Mouse (Mus musculus) cerebellum, adult 2 months (tissue): ENCODE measurements around the gene Rnf186. TPM values are rescaled to one million over a fixed set of nuclear protein-coding genes. Genes with fewer than 3 reads are reported as not detected.

Source experiments
- DNase-seq, 2 experiments: peaks; one replicate each; pipeline ENCODE4 v3.0.0; 2021
- H3K27ac ChIP-seq: fragments of 200-500 bp; 2 replicates; pipeline ENCODE4 v1.5.1; 2012; ENCODE audit warnings: low read length, control low read depth, inconsistent platforms; ENCODE audit not compliant: insufficient read depth
- H3K27me3 ChIP-seq: fragments of 200-500 bp; 2 replicates; pipeline ENCODE4 v1.6.1; 2012; ENCODE audit warnings: inconsistent platforms, mild to moderate bottlenecking, low read length, moderate library complexity; ENCODE audit not compliant: control insufficient read depth, insufficient read depth
- H3K4me1 ChIP-seq: fragments of 200-500 bp; 2 replicates; pipeline ENCODE4 v1.6.1; 2011; ENCODE audit warnings: low read length; ENCODE audit not compliant: control insufficient read depth, insufficient read depth
- H3K4me3 ChIP-seq: fragments of 200-500 bp; replicated peaks from 2 replicates; pipeline ENCODE3; 2011; ENCODE audit warnings: mild to moderate bottlenecking, low read depth, low read length, control low read depth; ENCODE audit not compliant: insufficient read depth
- CTCF ChIP-seq: fragments of 200-500 bp; IDR thresholded peaks from 2 replicates; pipeline ENCODE4 v1.5.1; 2011; ENCODE audit warnings: low read depth, mild to moderate bottlenecking, control low read depth, low read length, moderate library complexity, borderline replicate concordance; ENCODE audit not compliant: insufficient read depth
- POLR2A ChIP-seq: fragments of 200-500 bp; IDR thresholded peaks from 2 replicates; pipeline ENCODE4 v1.6.1; 2011; ENCODE audit warnings: low read length, control low read depth, borderline replicate concordance; ENCODE audit not compliant: insufficient read depth
- WGBS: fragments of 180-500 bp; shearing (Covaris S2); methylation state at CpG from one replicate; pipeline ENCODE4 v1.1.7; 2018; 5-methylcytosine and 5-hydroxymethylcytosine counted together
- polyA plus RNA-seq: library from polyadenylated mRNA; depleted of rRNA; stranded (reverse); fragments of >200 nt; gene quantifications from 2 replicates; pipeline ENCODE4 v1.2.3, GENCODE M21; 2012; rRNA removed

Rnf186 gene
- polyA plus RNA-seq = not detected in 2 replicates

GRCm38 (mm10) chr4:138966866-138967265, at the start of gene Rnf186:
Gene Rnf186, plus strand, starts transcription at chr4:138967112.
- H3K4me1 ChIP-seq = no peaks in the 10 kb centered on the region; the same call in 1 of the 2 replicates
- no peak for DNase-seq
- H3K27ac ChIP-seq = no peak within 1 kb of the TSS
- no peaks in the 10 kb centered on the region for H3K27me3 ChIP-seq
- 90% methylated on average over 13 of the region's 13 CpGs for WGBS
- TF ChIP-seq POLR2A = no peak
- H3K4me3 ChIP-seq = no peak within 1 kb of the TSS

- WGBS = 85% methylated on average over 9 of the region's 9 CpGs
- no peak overlapping the region for H3K4me3 ChIP-seq
- H3K27me3 ChIP-seq = no peaks in the 10 kb centered on the region
- no peak for DNase-seq
- H3K4me1 ChIP-seq = 0 out of 2 replicates have a peak, but pooled peaks cover 2% of the 10 kb centered on the region
- no peak for TF ChIP-seq POLR2A
- TF ChIP-seq CTCF = no peak
- H3K27ac ChIP-seq = no peak overlapping the region
These were observed 49.6 kb upstream of the Rnf186 start for GRCm38 (mm10) chr4:138917282-138917681.

DNA sequence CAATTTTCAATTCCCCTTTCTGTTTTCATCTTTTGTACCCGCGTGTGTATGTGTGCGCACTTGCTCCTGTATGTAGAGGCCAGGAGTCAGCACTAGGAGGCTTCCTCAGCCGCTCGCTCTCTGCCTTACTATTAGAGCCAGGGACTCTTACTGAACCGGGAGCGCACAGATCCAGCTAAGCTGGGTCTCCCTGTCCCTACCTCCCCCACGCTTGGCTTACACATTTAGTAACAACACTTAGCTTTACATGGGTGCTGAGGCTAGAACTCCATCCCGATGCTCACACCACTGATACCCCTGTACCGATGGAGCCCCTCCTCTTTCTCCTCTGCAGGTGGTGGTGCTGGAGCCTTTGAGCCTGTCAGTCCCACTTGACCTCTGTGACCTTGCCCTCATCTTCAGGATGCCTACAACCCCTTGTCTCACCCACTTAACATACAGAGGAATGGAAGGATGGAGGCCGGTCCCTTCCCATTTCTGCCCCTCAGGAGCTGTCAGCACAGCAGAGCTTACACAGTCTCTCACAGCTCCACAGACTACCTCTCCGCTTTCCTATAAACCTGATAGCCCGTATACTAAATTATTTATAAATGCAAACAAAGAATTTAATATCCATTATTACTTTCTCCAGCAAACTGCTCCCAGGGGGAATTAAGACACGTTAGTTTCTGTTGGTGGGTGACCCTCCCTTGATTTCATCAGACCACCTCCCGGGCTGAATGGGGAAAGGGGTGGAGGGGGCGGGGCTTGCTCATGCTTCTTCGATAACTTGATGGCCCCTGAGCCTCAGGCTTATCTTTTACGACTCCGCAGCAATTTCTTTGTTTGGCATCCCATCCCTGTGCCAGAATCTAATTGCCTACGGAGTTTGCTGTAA, 45.4 kb upstream of the Rnf186 start:
- no peak for DNase-seq
- WGBS = 38% methylated on average over 20 of the region's 20 CpGs
- H3K27ac ChIP-seq = no peak overlapping the region
- H3K27me3 ChIP-seq = no peaks in the 10 kb centered on the region
- no peaks in the 10 kb centered on the region for H3K4me1 ChIP-seq
- H3K4me3 ChIP-seq = no peak overlapping the region
- TF ChIP-seq CTCF (no peak), POLR2A (no peak)

DNA sequence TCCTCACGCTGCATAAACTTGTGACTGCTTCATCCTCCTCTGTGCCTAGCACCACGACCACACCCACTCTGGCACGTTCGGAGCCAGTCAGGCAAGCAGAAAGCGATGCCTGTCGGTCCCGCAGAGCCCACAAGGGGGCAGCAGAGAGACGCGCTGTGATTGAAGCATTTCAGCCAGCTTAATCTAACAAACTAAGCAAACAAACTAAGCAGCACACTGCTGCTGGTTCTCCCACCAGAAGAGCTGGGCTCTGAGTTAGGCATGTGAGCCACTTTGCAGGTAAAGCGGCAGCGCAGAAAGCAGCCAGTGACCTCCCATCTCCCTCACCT, 44.8 kb upstream of the Rnf186 start:
- Histone ChIP-seq H3K4me1 (no peaks in the 10 kb centered on the region), H3K4me3 (no peak overlapping the region), H3K27ac (no peak overlapping the region), H3K27me3 (no peaks in the 10 kb centered on the region)
- 3% methylated on average over 11 of the region's 11 CpGs for WGBS
- TF ChIP-seq POLR2A (no peak), CTCF (peak; percentile 99)
- peak; percentile 83 to 93 for DNase-seq

DNA sequence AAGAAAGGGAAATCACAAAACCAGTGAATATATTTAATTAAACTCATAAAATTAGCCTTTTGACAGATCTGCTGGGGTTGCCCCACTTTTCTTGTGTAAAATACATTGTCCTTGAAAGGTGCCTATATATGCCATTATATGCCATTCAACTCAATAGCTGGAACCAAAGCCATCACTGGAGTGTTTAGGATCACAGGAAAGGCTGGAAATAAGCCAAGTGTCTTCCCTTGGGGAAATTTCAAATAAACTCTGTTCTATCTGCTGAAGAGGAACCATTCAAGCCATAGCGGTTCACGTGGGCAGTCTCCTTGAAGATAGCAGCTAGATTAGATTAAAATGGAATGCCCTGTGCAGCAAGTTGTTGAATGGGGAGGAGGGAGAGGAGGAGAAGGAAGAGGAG, 41.4 kb upstream of the Rnf186 start:
- H3K27me3 ChIP-seq = no peaks in the 10 kb centered on the region
- no peaks in the 10 kb centered on the region for H3K4me1 ChIP-seq
- no peak for TF ChIP-seq POLR2A
- no peak for TF ChIP-seq CTCF
- WGBS = 33% methylated on average over 2 of the region's 2 CpGs
- H3K27ac ChIP-seq = no peak overlapping the region
- no peak for DNase-seq
- no peak overlapping the region for H3K4me3 ChIP-seq

- Histone ChIP-seq H3K27me3 (no peaks in the 10 kb centered on the region), H3K27ac (no peak overlapping the region), H3K4me3 (no peak overlapping the region), H3K4me1 (no peaks in the 10 kb centered on the region)
- no peak for DNase-seq
- WGBS = 91% methylated on average over 3 of the region's 3 CpGs
- TF ChIP-seq CTCF = no peak
- TF ChIP-seq POLR2A = no peak
These were observed 33.0 kb upstream of the Rnf186 start for GRCm38 (mm10) chr4:138933862-138934261.

DNA sequence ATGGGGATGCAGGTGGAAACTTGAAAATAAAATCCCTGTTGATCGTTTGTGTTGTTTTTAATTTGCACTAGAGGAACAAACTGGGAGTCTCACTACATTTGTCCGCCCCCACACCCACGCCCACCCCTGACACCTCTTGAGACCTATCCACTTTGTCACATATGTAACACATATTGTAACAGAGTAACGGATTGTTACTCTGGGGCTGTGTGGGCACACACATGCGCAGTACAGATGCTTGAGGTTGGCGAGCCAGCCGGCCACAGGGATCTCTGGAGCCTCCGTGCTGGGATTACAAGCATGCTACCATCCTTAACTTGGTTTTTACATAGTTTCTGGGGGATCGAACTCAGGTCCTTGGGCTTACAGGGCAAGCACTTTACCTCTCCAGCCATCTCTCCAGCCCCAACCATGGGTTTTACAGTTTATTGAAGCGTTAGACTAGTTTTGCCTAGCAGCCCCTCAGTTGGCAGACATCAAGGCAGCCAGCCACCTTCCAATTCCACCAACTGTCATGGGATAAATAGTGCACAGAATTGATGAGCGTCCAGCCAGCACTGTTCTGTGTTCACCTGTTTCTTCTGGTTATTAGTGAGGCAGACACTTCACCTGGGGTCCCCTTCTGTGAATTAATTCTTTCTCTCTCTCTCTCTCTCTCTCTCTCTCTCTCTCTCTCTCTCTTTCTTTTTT, 32.3 kb upstream of the Rnf186 start:
- TF ChIP-seq POLR2A = no peak
- TF ChIP-seq CTCF = no peak
- Histone ChIP-seq H3K4me3 (no peak overlapping the region), H3K27me3 (no peaks in the 10 kb centered on the region), H3K27ac (no peak overlapping the region), H3K4me1 (no peaks in the 10 kb centered on the region)
- DNase-seq = no peak
- WGBS = 59% methylated on average over 11 of the region's 11 CpGs

- no peak overlapping the region for H3K27ac ChIP-seq
- TF ChIP-seq POLR2A = no peak
- no peak for TF ChIP-seq CTCF
- H3K4me3 ChIP-seq = no peak overlapping the region
- 78% methylated on average over 10 of the region's 10 CpGs for WGBS
- DNase-seq = no peak
- H3K27me3 ChIP-seq = no peaks in the 10 kb centered on the region
- no peaks in the 10 kb centered on the region for H3K4me1 ChIP-seq
These were observed 28.2 kb upstream of the Rnf186 start for GRCm38 (mm10) chr4:138938495-138939269.
